Mouse (Mus musculus): ENCODE data around the gene Naaa. TPM values are rescaled to one million over a fixed set of nuclear protein-coding genes. Genes with fewer than 3 reads are reported as not detected.

The Naaa gene
- polyA plus RNA-seq, 1 experiment from 2014 or later = 9.2 TPM

- WGBS = 15% methylated on average over 18 of the region's 18 CpGs
These were observed 25.1 kb downstream of the Naaa start for GRCm38 (mm10) chr5:92252797-92253343.

GRCm38 (mm10) chr5:92252031-92252430 is 25.9 kb downstream of the Naaa start:
- Histone ChIP-seq H3K27me3 (ENCODE audit: insufficient read depth, poor library complexity, severe bottlenecking) (no peaks in the 10 kb centered on the region), H3K9me3 (peaks cover 7% of the 10 kb centered on the region; the same call in 1 of the 2 replicates), H3K4me1 (peaks cover 9% of the 10 kb centered on the region), H3K4me3 (no peak overlapping the region), H3K27ac (no peak overlapping the region), H3K36me3 (no peaks in the 10 kb centered on the region)
- WGBS = 83% methylated on average over 6 of the region's 6 CpGs
- no peak for DNase-seq (ENCODE audit: low spot score)

More at GRCm38 (mm10) chr5:92252797-92253343, 25.1 kb downstream of the Naaa start:
- H3K4me1 ChIP-seq = peaks cover 16% of the 10 kb centered on the region
- no peaks in the 10 kb centered on the region for H3K27me3 ChIP-seq (ENCODE audit: insufficient read depth, poor library complexity, severe bottlenecking)
- H3K4me3 ChIP-seq = no peak overlapping the region
- no peak overlapping the region for H3K27ac ChIP-seq
- DNase-seq (ENCODE audit: low spot score) = no peak
- H3K9me3 ChIP-seq = peaks cover 7% of the 10 kb centered on the region; the same call in 1 of the 2 replicates
- H3K36me3 ChIP-seq = no peaks in the 10 kb centered on the region

- Histone ChIP-seq H3K9me3 (peaks cover 7% of the 10 kb centered on the region; the same call in 1 of the 2 replicates), H3K27ac (no peak overlapping the region), H3K4me1 (0 out of 2 replicates have a peak, but pooled peaks cover 5% of the 10 kb centered on the region), H3K27me3 (ENCODE audit: insufficient read depth, poor library complexity, severe bottlenecking) (no peaks in the 10 kb centered on the region), H3K36me3 (no peaks in the 10 kb centered on the region), H3K4me3 (no peak overlapping the region)
- WGBS = 73% methylated on average over 11 of the region's 11 CpGs
- no peak for DNase-seq (ENCODE audit: low spot score)
These were observed 29.4 kb downstream of the Naaa start for GRCm38 (mm10) chr5:92248614-92249013.

GRCm38 (mm10) chr5:92245483-92245882 is 32.5 kb downstream of the Naaa start:
- H3K4me1 ChIP-seq = no peaks in the 10 kb centered on the region
- WGBS = 83% methylated on average over 9 of the region's 9 CpGs
- H3K4me3 ChIP-seq = no peak overlapping the region
- H3K27me3 ChIP-seq (ENCODE audit: insufficient read depth, poor library complexity, severe bottlenecking) = no peaks in the 10 kb centered on the region
- H3K36me3 ChIP-seq = no peaks in the 10 kb centered on the region
- no peak overlapping the region for H3K27ac ChIP-seq
- DNase-seq (ENCODE audit: low spot score) = no peak
- H3K9me3 ChIP-seq = peaks cover 7% of the 10 kb centered on the region; the same call in 1 of the 2 replicates

- Histone ChIP-seq H3K4me3 (no peak overlapping the region), H3K4me1 (0 out of 2 replicates have a peak, but pooled peaks cover 2% of the 10 kb centered on the region), H3K27me3 (ENCODE audit: insufficient read depth, poor library complexity, severe bottlenecking) (no peaks in the 10 kb centered on the region)
These were observed 33.1 kb downstream of the Naaa start for GRCm38 (mm10) chr5:92244900-92245299.

GRCm38 (mm10) chr5:92240769-92241168 is 37.2 kb downstream of the Naaa start:
- no peaks in the 10 kb centered on the region for H3K9me3 ChIP-seq
- 0 out of 2 replicates have a peak, but pooled peaks cover 7% of the 10 kb centered on the region for H3K4me1 ChIP-seq
- H3K36me3 ChIP-seq = no peaks in the 10 kb centered on the region
- H3K4me3 ChIP-seq = no peak overlapping the region
- no peak overlapping the region for H3K27ac ChIP-seq
- 89% methylated on average over 12 of the region's 12 CpGs for WGBS
- H3K27me3 ChIP-seq (ENCODE audit: insufficient read depth, poor library complexity, severe bottlenecking) = no peaks in the 10 kb centered on the region
- no peak for DNase-seq (ENCODE audit: low spot score)

More at GRCm38 (mm10) chr5:92244900-92245299, 33.1 kb downstream of the Naaa start:
- WGBS = 91% methylated on average over 2 of the region's 2 CpGs
- no peak for DNase-seq (ENCODE audit: low spot score)
- peaks cover 2% of the 10 kb centered on the region; the same call in 1 of the 2 replicates for H3K9me3 ChIP-seq
- no peak overlapping the region for H3K27ac ChIP-seq
- H3K36me3 ChIP-seq = no peaks in the 10 kb centered on the region

GRCm38 (mm10) chr5:92239333-92240232 is 38.4 kb downstream of the Naaa start:
- peak overlapping the region; percentile 27; the same call in 1 of the 2 replicates for H3K4me3 ChIP-seq
- H3K9me3 ChIP-seq = no peaks in the 10 kb centered on the region
- H3K4me1 ChIP-seq = 0 out of 2 replicates have a peak, but pooled peaks cover 13% of the 10 kb centered on the region
- peak overlapping the region; percentile 42 for H3K27ac ChIP-seq
- no peaks in the 10 kb centered on the region for H3K36me3 ChIP-seq
- H3K27me3 ChIP-seq (ENCODE audit: insufficient read depth, poor library complexity, severe bottlenecking) = no peaks in the 10 kb centered on the region
- peak; percentile 85 for DNase-seq (ENCODE audit: low spot score)
- WGBS = 40% methylated on average over 29 of the region's 29 CpGs

- Histone ChIP-seq H3K27me3 (ENCODE audit: insufficient read depth, poor library complexity, severe bottlenecking) (no peaks in the 10 kb centered on the region), H3K36me3 (no peaks in the 10 kb centered on the region), H3K4me3 (no peak overlapping the region), H3K9me3 (no peaks in the 10 kb centered on the region), H3K27ac (no peak overlapping the region; the same call in 1 of the 2 replicates), H3K4me1 (0 out of 2 replicates have a peak, but pooled peaks cover 13% of the 10 kb centered on the region)
- DNase-seq (ENCODE audit: low spot score) = no peak
- WGBS = 40% methylated on average over 5 of the region's 5 CpGs
These were observed 42.9 kb downstream of the Naaa start for GRCm38 (mm10) chr5:92234939-92235557.

- no peak overlapping the region for H3K27ac ChIP-seq
- WGBS = 75% methylated on average over 4 of the region's 4 CpGs
These were observed 44.6 kb downstream of the Naaa start for GRCm38 (mm10) chr5:92233366-92233765.

GRCm38 (mm10) chr5:92231836-92232235 is 46.1 kb downstream of the Naaa start:
- Histone ChIP-seq H3K4me1 (0 out of 2 replicates have a peak, but pooled peaks cover 7% of the 10 kb centered on the region), H3K4me3 (no peak overlapping the region), H3K27me3 (ENCODE audit: insufficient read depth, poor library complexity, severe bottlenecking) (no peaks in the 10 kb centered on the region), H3K9me3 (no peaks in the 10 kb centered on the region), H3K36me3 (no peaks in the 10 kb centered on the region), H3K27ac (no peak overlapping the region)
- no peak for DNase-seq (ENCODE audit: low spot score)
- 78% methylated on average over 10 of the region's 10 CpGs for WGBS

More at GRCm38 (mm10) chr5:92233366-92233765, 44.6 kb downstream of the Naaa start:
- Histone ChIP-seq H3K36me3 (no peaks in the 10 kb centered on the region), H3K27me3 (ENCODE audit: insufficient read depth, poor library complexity, severe bottlenecking) (no peaks in the 10 kb centered on the region), H3K9me3 (no peaks in the 10 kb centered on the region), H3K4me1 (0 out of 2 replicates have a peak, but pooled peaks cover 7% of the 10 kb centered on the region), H3K4me3 (no peak overlapping the region)
- peak; percentile 56 for DNase-seq (ENCODE audit: low spot score)

- H3K27me3 ChIP-seq (ENCODE audit: insufficient read depth, poor library complexity, severe bottlenecking) = no peaks in the 10 kb centered on the region
- no peak overlapping the region for H3K27ac ChIP-seq
- 78% methylated on average over 11 of the region's 11 CpGs for WGBS
- no peak for DNase-seq (ENCODE audit: low spot score)
- H3K36me3 ChIP-seq = no peaks in the 10 kb centered on the region
- no peak overlapping the region for H3K4me3 ChIP-seq
- 0 out of 2 replicates have a peak, but pooled peaks cover 2% of the 10 kb centered on the region for H3K4me1 ChIP-seq
- no peaks in the 10 kb centered on the region for H3K9me3 ChIP-seq
These were observed 47.7 kb downstream of the Naaa start for GRCm38 (mm10) chr5:92230306-92230705.

GRCm38 (mm10) chr5:92229514-92229913 is 48.5 kb downstream of the Naaa start:
- no peak for DNase-seq (ENCODE audit: low spot score)
- Histone ChIP-seq H3K9me3 (no peaks in the 10 kb centered on the region), H3K4me3 (no peak overlapping the region), H3K36me3 (no peaks in the 10 kb centered on the region), H3K27me3 (ENCODE audit: insufficient read depth, poor library complexity, severe bottlenecking) (no peaks in the 10 kb centered on the region), H3K4me1 (no peaks in the 10 kb centered on the region), H3K27ac (no peak overlapping the region)
- 83% methylated on average over 3 of the region's 3 CpGs for WGBS
